Mouse (Mus musculus) lung, postnatal 36 days (tissue): ENCODE results near the gene Prkn.
A peak's percentile ranks its signal among the peaks of the same experiment; 100 is the strongest.

Experiments used
- DNase-seq: peaks from one replicate; pipeline ENCODE4 v3.0.0; 2022; ENCODE audit warnings: mixed read lengths

Prkn gene

DNA sequence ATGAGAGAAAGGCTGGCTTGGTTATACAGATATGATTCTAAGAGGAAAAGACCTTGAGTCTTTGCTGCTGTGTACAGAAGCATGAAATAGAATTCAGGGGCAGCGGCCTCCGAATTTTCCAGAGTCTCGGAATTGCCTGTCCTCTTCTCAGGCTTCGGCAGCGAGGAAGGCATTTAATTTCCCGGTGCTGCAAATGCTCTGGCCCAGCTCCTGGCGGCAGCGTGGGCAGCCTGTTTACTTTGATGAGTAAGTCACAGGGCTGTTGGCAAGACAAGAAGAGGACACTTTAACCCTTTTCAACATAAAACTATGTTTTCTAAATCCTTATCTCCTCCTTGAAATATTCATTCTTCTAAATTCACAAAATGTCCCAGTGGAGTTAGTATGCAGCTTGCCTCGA is 462.9 kb downstream of the Prkn start:
- DNase-seq, result no peak

DNA sequence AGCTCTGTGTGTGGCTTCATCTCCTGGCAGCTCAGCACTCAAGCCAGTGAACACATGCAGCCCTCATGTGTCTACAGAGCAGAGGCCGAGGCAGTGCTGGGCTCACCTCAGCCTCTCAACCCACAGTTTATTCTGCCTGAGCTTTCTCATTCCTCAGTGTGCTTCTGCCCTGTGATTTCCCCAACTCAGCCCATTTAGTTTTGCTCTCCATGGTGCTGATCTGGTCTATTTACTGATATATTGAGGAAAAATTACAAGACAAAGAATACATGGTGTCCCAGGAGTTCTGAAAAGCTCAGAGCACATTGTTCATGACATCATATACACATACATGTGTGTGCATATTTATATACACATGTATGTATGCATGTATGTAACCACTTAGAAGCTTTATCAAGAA is 469.7 kb downstream of the Prkn start:
- no peak for DNase-seq

DNA sequence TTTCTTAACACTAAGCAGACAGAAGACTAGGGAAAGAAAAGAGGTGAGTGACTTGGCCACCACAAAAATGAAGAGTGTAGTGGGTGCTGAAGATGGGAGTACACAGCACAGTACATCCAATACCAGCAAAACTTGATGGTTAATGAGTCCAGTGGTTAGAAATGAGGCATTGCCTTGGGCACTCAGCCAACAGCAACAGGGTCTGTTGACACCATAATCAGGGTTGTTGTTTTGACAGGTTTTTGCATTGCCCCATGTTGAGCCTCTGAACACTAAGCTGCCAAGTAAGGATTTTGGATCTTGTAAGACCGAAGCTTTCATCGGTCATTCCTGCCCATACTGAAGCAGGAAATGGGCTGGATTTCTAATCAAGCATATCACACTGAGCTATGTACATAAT is 474.0 kb downstream of the Prkn start:
- DNase-seq, result no peak

DNA sequence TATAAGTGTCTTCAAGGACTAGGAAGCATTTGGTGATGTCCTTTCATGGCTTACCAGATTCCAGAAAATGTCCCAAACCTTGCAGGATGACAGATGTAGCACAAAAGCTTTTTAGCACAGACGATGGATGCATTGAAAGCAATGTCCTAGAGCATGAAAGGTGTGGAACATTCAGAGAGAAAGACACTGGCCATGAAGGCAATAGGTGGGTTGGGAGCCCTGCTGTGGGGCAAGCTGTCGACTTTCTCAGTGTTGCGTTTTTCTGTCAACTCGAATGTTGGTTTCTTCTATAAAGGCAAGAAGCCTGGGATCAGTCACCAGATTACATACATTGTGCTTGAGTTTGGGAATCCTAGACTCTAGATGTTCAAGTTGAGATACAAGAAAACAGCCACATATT is 475.5 kb downstream of the Prkn start:
- DNase-seq, result no peak

DNA sequence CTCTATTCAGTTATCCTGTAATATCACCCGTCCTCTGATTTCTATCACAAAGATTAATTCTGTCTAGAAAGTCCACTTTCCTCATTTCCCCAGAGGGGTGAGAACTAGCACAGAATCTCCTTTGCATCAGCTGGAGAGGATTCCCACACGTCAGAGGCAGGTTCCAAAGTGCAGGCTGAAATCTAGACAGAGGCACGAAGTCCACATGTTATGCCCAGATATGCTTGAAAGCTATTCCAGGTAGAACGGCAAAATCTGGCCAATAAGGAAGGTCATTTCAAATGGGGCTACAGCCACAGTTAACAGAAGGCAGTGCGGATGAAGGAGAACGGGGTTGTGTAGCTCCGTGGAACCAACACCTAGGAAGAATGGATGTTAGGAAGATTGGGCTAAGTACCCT is 478.8 kb downstream of the Prkn start:
- no peak for DNase-seq

DNA sequence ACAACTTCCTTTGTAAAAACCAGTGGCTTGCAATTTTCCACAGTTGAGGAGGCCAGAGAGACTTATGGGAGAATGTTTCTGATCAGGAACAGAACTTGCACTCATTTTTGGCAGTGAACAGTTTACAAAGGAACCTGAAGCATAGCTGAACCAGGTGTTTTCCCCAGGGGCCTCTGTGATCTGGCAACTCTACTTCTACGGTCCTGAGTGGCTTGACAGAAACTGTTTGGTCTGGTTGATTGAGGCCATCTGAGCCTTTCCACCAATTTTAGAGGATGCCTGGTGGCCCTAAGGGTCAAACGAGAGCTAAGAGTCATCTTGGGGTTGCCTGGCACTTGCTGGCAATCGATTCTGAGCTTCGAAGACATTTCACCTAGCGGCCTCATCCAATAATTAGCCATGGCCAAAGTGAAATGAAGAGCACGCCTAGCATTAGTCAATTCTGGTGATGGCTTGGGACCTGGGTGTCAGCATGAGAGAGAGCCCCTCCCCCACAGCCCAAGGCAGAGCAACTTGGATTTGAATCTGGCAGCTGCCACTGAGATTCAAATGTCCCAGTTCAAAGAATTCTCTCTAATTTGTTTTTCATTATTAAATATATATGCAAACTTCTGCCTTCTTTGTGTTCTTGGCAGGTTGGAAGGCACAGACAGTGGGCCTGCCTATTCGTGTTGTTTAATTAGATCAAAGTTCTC is 479.6 kb downstream of the Prkn start:
- DNase-seq, result no peak

DNA sequence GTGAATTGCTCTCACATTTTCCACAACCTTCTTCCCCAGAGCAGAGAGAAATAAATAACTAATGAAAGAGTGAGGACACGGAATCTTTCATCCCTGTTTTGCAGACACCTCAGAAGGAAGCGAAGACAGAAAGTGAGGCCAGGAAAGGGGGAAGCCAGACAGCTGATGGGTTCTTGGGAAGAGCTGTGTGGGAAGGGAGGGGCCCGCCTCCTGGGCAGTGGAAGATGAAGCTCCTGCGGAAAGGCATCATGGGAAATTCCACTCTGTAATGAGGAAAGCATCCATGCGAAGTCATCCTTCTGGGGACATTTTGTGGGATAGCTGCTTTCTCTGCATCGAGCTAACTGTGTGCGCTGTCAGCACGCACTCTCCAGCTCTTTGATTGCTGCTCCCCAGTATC is 491.9 kb downstream of the Prkn start:
- DNase-seq, result no peak

DNA sequence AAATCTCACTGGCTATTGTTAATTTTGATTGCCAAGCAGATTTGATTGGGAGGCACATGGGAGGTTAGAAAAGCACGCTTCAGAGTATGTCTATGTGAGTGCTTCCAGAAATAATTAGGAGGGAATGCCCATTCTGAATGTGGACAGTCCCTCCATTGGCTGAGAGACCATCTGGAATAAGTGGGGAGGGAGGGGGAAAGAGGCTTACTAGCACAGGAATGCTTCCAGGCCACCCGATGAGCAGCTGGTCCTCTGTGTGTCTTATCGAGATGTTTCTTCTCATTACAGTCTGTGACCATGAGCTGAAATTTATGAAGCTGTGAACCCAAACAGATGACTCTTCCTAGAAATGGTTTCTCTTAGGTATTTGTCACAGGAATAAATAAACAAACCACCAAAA is 493.6 kb downstream of the Prkn start:
- DNase-seq, result no peak

DNA sequence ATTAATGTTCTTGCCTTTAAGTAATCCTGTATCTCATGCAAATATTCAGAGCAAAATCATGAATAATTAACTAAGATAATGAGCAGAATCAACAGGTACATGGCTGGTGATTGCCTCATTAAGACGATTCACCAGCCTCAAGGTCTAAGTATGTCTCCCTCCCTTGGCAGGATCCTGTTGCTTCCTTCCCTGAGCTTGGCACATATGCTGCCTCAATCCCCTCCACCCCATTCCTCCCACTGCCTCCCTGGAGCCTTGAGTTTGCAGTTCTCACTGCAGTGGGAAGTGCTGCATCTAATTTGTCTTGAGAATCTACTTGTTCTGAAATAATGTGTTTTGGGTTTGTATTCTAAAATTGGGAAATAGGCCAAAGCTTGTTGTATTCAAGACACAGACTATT is 496.0 kb downstream of the Prkn start:
- no peak for DNase-seq

DNA sequence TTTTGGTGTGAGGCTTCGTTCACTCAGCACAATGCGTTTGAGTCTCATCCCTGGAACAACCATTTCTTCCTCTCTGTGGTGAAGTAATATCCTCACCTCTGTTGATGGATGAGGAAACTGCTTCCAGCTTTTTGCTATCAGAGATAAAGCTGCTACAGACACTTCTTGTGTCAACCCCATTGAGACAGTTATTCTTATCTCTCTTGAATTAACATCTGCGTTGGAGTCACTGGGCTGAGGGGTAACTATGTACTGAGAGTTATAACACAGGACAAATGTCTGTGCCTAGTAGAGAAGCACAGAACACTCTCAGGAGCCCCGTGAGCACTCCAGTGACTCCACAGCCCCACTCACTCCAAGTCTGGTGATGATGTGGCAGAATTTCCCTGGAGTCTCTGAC is 500.2 kb downstream of the Prkn start:
- no peak for DNase-seq

DNA sequence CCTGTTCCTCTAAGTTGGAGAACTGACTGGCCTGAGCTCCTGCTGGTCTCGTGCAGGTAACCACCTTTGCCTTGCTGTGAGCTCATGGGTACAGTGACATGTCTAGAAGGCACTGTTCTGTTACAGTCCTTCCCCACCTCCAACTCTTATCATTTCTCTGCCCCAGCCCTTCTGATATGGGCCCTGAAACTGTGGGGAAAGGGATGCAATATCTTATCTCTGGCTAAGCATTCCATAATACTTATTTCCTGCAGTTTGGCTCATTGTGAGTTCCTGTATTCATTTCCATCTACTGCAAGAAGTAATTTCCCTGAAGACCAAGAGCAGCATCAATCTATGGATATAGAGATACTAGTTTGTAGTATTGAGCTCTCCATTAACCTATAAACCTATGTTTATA is 506.1 kb downstream of the Prkn start:
- no peak for DNase-seq

DNA sequence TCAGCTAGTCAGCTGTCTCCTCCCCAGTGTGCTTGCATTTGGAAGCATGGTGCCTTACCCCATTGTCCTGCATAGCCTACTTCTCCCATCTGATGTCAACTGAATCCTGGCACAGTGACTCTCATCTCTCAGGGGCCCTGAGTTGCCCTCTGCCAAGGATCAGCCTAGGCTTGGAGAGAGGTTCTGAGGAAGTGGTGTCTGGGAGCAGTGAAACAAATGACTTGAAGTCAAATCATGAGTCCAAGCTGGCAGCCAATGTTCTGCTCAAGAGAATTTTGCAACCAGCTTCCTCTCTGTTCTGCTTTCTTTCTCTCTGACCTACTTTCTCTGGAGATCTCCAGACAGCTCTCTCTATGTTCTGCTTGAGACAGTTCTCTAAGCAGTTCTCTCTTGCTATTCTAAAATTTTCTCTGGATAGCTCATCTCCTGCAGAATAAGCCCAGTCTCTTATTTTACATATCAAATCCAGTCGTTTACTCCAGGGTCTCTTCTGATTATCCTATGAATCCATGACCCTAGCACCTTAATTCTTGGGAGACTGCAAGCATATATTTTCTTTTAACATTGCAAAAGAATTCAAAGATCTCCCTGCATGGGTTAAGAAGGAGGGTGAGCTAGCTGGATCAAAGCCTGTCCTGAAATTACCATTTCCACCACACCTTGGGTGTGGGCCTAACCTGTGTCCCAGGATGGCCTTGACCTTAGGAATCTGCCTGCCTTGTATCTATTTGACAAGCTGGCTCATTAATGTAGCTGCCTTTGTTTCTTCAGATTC is 512.8 kb downstream of the Prkn start:
- DNase-seq, result peak; percentile 38

DNA sequence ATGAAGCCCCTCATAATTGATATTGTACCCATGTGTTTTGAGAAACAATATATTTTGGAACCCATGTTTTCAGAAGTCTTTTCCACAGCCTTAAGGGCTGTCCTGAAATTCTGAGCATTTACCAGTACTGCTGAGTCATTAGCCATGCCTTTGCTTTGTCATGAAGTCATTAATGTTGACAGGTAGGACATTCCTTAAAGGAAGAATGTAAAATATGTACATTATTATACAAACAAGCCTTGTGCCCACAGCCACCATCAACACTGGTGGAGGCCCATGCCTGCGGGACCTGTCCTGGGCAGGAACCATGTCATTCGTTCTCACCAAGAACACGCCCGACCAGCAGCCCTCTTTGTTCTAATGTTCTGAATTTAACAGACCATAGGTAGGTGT is 513.4 kb downstream of the Prkn start:
- no peak for DNase-seq

DNA sequence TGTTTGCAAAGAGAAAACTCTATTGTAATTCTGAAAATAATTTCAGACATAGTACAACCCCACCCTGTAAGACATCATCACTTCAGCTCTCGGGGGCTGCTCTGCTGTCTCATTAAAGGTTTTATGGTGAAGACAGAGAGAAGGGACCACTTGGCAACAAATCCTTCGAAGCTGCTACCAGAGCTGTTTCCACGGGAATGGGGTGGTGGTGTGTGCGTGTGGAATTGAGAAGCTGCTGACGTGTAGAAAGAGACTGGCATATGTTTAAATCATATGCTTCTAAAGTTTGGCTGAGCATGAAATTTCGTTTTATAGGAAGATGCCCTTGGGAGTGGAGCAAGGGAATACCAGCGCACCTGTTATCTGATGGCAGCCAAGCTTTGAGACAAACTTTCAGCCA is 514.2 kb downstream of the Prkn start:
- no peak for DNase-seq

DNA sequence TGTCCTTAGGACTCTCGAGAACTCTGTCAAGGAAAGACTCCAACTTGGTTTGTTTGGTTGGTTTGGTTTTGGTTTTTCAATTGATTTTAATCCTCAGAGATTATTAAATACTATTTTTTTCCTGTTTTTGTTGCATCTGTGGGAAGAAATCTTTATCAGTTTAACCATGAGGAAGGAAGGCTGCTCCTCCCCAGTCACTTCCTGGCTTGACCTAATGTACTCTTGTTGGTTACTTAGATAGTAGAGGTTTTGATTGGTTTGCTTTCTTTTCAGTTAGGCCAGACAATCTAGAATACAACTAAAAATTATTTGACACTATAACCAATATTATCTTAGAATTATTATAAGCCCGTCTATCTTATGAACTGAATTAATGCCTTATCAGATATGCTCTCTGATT is 535.3 kb downstream of the Prkn start:
- DNase-seq, result no peak

DNA sequence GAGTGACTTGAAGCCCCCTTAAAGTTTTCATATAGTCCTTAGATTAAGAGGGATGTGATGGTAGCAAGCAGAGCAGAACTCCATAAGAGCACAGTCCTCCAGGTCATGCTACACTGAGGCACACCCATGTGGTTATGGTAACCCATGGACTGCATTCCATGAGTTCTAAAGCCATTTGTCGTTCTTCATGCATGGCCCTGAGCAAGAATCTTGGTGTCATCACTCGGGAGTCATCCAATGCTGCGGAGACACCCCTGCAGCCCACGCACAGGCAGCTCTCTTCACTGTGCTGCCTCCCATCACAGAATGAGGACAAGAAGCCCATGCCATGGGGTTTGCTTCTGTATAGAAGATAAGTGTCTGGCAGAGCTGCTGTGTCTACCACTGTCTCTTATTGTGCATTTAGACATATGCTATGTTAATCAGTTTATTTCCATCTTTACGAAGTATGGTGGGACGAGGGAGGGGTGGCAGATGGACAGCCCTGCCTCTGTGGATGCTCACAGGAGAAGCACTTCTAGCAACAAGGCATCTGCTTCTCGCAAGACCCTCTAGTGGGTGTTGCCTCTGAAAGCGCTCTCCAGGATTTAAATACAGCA is 543.3 kb downstream of the Prkn start:
- DNase-seq, result no peak

DNA sequence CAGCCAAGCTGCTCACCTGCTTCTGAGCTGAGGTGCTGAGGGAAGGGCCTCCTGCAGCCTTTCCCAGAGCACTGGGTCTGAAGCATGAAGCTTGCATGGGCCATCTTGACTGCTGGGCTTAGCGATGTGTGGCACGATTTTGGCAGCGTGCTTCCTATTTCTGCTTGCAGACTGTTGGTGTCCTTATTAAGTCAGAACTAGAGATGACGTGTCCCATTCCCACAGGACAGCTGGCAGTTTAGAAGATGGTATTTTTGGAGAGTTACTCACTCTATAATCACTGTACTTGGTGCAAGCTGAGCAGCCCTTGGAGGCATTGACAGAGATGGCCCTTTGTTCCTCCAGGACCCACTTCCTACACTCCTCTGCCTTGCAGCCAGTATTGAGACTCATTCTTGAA is 545.1 kb downstream of the Prkn start:
- no peak for DNase-seq

DNA sequence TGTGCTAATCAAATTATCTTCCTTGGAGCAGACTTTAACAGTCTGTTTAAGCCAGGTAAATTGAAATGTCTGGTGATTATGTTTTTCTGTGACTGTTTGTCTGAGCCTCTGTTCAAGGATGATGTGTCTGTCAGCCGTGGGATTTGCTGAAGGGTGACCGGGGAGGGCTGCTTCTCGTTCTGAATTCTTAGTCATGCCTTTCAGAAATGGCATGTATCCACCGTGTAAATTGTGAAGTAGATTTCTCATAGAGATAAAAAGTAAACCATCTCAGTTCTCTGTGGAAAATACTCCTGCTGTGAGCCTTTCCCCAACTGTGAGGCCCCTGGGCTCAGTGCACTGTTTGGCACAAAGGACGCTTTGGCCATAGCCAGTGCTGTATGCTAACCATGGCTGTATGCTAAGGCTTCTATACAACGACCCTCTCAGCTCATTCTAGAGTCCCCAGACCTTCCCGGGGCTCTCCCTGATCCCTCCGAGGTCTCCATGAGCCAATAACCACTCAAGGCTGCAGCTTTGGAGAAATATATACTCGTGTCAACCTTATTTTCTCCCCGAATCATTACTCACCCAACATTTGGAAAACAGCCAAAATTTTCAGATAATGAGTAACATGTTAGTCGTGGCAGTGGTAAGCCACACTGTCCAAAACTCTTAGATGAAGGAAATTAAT is 552.6 kb downstream of the Prkn start:
- DNase-seq, result no peak

DNA sequence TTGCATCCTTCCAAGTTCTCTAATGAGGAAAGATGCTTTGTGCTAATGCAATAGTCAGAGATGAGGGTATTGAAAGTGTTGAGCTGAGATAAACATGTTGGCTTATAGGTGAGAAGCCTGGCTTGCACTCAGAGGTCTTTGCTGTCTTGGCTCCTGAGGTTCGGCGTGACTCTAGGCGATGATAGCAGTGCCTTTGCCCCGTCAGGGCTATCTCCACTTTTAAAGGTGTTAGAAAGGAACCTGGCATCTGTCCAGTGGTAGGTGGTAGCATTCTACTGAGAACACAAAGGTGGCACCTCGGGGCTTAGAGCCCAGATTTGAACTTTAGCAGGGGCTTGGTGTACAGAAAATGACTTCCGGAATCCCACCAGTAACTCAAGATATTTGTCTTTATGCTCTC is 554.4 kb downstream of the Prkn start:
- no peak for DNase-seq

DNA sequence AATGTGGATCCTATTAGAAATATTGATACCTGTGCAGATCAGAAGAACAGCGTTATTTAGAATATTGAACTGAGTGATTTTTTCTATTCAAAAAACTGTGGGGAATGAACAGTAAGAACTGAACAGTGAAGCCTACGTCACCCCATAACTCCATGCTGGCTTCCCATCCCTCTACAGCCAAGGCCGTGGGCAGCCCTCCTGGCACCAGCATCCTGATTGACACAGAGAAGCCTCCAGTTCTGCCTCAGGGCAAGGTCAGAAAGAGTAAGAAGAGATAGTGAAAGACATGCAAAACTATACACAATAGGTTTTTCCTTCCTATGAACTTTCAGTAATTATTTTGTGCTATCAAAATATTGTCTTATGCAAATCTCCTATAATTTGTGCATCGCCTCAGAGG is 557.5 kb downstream of the Prkn start:
- no peak for DNase-seq

DNA sequence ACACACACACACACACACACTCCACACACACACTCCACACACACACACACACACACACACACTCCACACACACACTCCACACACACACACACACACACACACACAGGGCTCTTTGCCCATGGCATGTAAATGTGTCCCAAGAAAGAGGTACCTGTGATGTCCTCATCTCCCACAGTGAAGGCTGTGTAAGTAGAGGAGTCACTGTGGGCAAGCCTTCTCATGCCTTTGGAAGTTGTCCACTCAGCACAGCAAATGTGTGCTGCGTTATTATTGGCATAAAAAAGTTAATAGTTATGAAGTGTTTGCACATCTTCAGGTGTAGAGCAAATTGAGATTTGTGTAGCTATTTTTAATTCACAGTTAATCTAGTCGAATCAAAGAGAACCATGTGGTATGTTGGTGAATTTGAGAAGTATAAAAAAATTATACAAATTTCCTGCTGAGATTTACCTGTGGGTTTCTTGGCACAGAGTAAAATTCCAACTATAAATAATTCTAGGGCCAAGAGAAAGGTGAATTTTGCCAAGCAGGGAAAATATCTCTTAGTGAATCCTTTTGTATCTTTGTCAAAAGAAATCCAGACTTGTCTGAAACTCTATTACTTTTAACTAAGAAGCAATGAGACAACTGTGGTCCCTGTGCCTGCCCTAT is 562.2 kb downstream of the Prkn start:
- no peak for DNase-seq

DNA sequence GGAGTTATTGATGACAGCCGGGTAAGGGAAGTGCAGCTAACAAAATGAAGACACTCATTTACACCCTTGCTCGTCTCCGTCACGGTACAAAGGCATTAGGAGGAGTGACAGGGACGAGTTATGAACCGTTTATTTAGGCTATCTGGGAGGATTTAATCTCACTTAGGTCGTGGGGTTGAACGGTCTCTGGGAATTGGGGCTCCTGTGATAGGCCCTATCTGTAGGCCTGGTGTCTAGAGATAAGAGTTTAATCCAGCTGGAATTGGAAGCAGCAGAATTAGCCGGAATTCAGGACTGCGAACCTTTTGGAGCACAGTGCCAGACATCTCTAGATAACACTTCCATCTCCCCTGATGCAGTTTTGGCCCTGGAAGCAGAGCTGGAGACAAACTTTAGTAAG is 571.2 kb downstream of the Prkn start:
- no peak for DNase-seq

DNA sequence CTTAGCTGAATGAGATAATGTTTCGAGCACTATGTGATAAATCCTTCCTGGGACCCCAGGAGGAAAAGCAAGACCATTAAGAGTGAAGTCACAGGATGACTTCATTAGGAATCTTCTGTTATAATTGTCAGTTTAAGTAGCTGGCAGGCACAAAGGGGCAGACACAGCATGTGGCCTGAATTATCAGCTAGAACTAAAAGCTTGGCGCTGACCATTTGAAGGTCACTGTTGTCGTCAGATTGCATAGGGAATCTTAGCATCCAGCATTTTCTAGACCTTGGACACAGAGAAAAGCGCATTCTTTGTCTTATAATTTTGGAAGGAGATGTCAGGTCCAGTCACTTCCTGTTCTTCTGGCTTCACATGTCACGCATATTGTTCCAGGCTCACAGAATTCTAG is 573.5 kb downstream of the Prkn start:
- no peak for DNase-seq
